Mouse (Mus musculus) right cerebral cortex, postnatal 4 days (tissue): ENCODE data around the gene Pls3.
A peak's percentile ranks its signal among the peaks of the same experiment; 100 is the strongest.
"Not testable (repeated sequence)": the region's sequence is repeated elsewhere in the genome, so short reads cannot be mapped to it uniquely, and the experiment has no call there.

Source experiments
- DNase-seq: peaks from one replicate; pipeline ENCODE4 v3.0.0-alpha.2; 2022

Pls3 gene

DNA sequence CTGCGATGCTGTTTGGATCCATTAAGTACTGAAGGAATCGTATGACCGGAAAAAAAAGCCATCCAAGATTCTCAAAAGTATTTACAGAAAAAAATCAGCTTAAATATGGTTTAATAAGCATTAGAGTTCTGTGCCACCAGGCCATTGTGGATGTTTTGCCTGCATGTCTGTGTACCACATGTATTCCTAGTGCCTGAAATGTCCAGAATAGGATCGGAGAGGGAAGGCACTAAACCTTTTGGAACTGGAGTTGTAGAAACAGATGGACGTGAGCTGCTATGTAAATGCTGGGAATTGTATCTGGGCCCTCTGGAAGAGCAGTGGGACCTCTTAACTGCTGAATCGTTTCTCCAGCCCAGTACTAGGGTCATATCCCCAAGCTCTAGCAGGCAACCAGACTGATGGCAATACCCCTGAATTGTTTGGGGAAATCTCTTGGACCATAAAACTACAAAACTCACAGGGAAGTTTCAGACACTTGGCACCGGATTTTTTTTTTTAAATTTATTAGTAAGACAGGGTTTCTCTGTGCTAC is 110.1 kb downstream of the Pls3 start:
- DNase-seq: no peak

DNA sequence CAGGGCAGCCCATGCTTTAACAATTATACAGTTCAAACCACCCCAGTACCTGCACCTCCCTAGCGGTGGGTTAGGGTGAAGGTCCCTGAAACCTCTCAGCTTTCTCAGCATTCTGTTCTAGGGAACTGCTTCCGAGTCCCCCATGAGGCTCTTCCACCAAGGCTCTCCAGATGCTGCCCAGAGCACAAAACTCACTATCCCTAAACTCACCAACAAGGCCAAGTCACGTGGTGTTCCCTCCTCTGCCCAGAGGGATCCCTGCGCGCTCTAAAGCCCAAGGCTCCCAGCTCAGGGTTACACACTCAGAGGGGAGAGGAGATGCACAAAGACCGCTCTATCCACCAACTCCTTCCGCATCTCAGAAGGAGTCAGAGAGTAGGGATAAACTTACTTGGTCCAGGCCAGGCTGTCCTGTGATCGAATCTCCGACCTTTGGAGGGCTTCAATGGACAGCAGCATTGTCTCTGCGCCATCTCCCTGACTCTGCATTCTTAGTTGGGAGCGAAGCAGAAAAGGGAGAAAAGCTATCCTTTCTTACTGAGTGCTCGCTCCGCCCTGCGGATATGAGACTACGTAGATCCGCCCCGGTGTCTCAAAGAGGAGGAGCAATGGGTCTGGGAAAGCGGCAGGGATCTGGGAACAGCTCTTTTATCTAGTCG is 110.7 kb downstream of the Pls3 start:
- peak; percentile 49 for DNase-seq

DNA sequence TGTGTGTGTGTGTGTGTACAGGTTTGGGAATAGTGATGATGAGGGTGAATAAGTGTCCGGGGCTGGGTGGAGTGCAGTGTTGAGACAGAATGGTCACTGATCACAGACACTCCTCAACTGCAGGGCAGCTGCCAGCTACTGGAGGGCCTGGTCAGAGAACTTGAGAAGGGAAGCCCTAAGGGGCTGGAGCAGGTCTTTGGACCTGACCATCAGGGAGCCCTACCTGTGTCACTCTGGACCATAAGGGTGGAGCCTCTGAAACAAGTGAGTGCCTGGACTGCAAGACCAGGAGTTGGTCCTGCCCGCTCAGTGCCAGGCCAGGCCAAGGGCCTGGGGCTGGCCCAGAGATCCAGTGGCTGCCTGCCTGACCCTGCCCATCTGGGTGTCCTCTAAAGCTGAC is 115.5 kb downstream of the Pls3 start:
- not testable (repeated sequence) for DNase-seq

GRCm38 (mm10) chrX:75759036-75759435 is 115.9 kb downstream of the Pls3 start:
- DNase-seq: not testable (repeated sequence)

GRCm38 (mm10) chrX:75757966-75758365 is 117.0 kb downstream of the Pls3 start:
- DNase-seq: not testable (repeated sequence)

- not testable (repeated sequence) for DNase-seq
Observed at GRCm38 (mm10) chrX:75754531-75754930, 120.5 kb downstream of the Pls3 start.

DNA sequence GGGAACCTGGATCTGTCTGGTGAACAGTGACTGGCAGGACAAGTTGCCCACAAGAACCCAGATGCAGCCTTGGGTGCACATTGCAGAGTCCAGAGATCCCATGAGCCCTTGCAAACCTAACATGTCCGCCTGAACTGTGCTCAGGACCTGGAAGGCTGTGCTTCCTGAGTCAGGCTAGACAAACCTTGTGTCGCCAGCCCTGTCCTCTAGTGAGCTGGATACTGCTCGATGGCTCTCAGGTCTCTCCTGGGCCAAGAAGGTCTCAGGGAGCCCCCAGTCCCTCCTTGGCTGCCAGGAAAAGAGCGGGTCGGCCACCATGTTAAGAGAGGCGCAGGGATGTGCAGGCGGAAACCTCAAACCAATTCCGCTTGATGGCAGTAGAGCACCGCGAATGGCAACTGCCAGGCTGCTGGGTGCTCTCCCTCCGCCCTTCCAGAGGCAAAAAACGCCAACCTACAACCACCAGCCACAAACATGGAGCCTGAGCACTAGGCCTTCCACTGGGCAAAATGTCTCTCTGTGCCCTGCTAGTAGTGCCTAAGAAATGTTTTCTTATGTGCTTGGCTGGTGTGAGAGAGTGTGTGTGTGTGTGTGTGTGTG is 124.8 kb downstream of the Pls3 start:
- DNase-seq: not testable (repeated sequence)

GRCm38 (mm10) chrX:75749312-75749711 is 125.7 kb downstream of the Pls3 start:
- DNase-seq: not testable (repeated sequence)

GRCm38 (mm10) chrX:75744466-75744865 is 130.5 kb downstream of the Pls3 start:
- not testable (repeated sequence) for DNase-seq

DNA sequence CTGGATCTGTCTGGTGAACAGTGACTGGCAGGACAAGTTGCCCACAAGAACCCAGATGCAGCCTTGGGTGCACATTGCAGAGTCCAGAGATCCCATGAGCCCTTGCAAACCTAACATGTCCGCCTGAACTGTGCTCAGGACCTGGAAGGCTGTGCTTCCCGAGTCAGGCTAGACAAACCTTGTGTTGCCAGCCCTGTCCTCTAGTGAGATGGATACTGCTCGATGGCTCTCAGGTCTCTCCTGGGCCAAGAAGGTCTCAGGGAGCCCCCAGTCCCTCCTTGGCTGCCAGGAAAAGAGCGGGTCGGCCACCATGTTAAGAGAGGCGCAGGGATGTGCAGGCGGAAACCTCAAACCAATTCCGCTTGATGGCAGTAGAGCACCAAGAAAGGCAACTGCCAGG is 135.5 kb downstream of the Pls3 start:
- DNase-seq: not testable (repeated sequence)
